Mouse (Mus musculus): ENCODE data around the gene Txndc5.

Gene Txndc5

GRCm38 (mm10) chr13:38472636-38473035 lies 56.0 kb downstream of the Txndc5 start:
- no peak for DNase-seq (ENCODE audit: extremely low spot score, low read depth, low spot score)

- DNase-seq (ENCODE audit: extremely low spot score, low read depth, low spot score): no peak
These were observed 57.7 kb downstream of the Txndc5 start for GRCm38 (mm10) chr13:38470882-38471281.

DNA sequence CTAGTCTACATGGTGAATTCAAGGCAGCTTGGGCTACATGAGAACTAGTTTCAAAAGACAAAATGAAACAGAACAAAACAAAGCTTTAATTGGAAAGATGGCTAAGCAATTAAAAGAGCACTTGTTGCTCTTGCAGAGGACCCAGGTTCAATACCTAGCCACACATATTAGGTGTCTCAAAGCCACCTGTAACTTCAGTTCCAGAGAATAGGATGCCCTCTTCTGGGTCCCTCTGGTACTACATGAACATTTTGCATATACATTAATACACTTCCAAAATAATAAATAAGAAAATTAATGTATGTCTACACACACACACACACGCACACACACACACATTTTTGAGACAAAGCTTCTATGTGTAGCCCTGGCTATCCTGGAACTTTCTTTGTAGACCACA lies 65.2 kb downstream of the Txndc5 start:
- DNase-seq (ENCODE audit: extremely low spot score, low read depth, low spot score): no peak

DNA sequence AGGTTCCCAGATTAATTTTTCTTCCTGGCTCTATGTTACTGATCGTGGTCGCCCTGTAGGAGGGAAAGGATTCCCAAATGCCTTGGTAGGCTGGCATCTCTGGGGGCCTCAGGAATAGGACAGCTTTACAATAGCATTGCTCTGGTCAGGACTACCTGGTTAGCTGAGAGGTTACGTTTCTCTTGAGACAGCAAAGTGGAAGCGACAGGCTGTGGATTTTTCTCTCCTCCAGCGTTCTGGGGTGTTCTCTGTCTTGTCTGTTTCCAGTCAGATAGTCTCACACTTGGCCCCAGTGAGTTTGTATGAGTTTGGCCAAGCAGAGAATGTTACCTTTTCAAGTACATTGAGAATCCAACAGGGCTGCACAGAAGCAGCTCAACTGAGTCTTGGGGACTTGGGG lies 77.2 kb downstream of the Txndc5 start:
- no peak for DNase-seq (ENCODE audit: extremely low spot score, low read depth, low spot score)

All from hindlimb bud, embryonic 11.5 days (tissue).